Mouse (Mus musculus) myocyte (in vitro differentiated cells): Measurements from ENCODE around the gene 1700015G11Rik.
A peak's percentile ranks its signal among the peaks of the same experiment; 100 is the strongest.

Experiments
- MYOG ChIP-seq, 3 experiments: IDR thresholded peaks; one replicate each; pipeline ENCODE4 v1.6.1; 2011; ENCODE audit warnings: control low read depth in 2 of 3, low read depth in 2 of 3, mild to moderate bottlenecking in 2 of 3; ENCODE audit not compliant: insufficient read length in 2 of 3, control insufficient read depth in 1 of 3, insufficient read depth in 1 of 3
- POLR2A ChIP-seq: IDR thresholded peaks from one replicate; pipeline ENCODE4 v1.6.1; 2011; ENCODE audit warnings: low read depth, mild to moderate bottlenecking, control low read depth, moderate library complexity; ENCODE audit not compliant: insufficient read length
- POLR2AphosphoS2 ChIP-seq: IDR thresholded peaks from one replicate; pipeline ENCODE4 v1.6.1; 2011; ENCODE audit warnings: low read depth, control low read depth; ENCODE audit not compliant: insufficient read length
- USF1 ChIP-seq: IDR thresholded peaks from one replicate; pipeline ENCODE4 v1.6.1; 2011; ENCODE audit warnings: low read depth, mild to moderate bottlenecking, control low read depth, moderate library complexity

- TF ChIP-seq USF1: peak; percentile 36
- TF ChIP-seq POLR2A: no peak
- no peak for TF ChIP-seq MYOG (IDR thresholded peaks at IDR 0.05; ENCODE audit: control insufficient read depth in 1 of 3, insufficient read depth in 1 of 3, insufficient read length in 2 of 3, low read depth in 2 of 3)
- no peak for TF ChIP-seq POLR2AphosphoS2
Measured at GRCm38 (mm10) chr7:51967581-51967980, 47.9 kb downstream of the 1700015G11Rik start.
